Mouse (Mus musculus): ENCODE results near the gene Arhgap27.
A peak's percentile ranks its signal among the peaks of the same experiment; 100 is the strongest.

The Arhgap27 gene

DNA sequence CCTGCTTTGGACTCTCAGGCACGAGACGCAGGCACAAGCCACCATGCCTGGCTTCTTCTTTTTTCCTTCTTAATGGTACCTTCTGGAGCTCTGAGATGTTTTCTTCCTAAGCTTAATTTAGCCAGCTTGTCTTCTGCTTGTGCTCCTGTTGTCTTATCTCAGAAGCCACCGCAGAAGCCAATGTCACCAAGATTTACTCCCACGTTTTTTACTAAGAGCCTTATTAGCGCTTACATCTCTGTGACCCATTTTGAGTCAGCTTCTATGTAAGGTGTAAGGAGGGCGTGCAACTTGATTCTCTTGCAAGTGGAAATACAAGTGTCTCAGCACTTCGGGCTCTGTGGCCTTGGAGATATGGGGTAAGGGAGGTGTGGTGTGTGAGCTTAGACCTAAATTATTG, 18.0 kb upstream of the Arhgap27 start:
- no peak for DNase-seq (ENCODE audit: low spot score)

DNA sequence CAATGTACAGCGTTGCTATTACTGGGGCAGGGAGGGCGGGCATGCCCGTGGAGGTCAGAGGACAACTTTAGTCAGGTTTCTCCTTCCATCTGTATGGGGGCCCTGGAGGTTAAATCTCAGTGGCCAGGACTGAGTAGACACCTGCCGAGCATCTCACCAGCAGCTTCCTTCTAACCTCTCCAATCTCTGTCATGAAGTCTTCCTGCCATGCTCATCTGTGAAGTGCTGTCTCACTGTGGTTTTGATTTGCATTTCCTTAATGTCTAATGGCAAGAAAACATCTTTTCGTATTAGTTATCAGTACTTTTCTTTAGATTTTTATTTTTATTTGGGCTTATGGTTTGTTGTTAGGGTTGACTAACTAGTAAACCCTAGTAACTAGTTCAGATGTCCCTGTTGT, 17.0 kb upstream of the Arhgap27 start:
- no peak for DNase-seq (ENCODE audit: low spot score)

DNA sequence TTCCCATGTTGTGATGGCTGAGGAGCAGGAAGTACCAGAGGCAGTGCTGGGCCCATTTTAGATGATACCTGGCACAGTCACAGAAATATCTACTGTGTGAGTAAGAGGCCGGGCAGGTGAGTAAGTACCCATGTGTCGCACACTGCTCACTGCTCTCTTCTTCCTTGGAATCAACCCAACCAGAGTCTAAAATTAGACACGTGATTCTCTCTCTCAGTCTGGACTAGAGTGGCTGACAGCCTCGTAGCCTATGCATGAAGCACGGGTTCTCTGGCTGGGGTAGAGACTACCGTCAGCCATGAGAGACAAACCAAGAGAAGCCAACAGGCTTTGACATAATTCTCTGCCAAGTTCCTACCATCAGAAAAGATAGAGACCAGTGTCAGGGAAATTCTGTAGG, 14.8 kb upstream of the Arhgap27 start:
- DNase-seq (ENCODE audit: low spot score), result no peak

DNA sequence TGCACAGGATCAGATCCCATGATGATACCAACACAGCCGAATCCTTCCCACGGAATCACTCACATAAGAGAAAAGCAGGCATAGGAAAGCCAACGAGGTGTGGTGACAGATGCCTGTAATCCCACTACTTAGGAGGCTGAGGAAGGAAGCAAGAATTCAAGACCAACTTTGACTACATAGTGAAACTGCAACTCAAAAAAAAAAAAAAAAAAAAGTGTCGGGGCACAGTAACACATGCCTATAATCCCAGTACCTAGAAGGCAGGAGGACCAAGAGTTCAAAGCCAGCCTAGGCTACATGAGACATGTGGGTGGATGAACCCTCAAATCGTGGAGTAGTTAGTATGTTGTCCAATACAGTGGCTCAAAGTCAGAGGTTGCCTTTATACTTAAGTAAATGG, 12.3 kb upstream of the Arhgap27 start:
- no peak for DNase-seq (ENCODE audit: low spot score)

DNA sequence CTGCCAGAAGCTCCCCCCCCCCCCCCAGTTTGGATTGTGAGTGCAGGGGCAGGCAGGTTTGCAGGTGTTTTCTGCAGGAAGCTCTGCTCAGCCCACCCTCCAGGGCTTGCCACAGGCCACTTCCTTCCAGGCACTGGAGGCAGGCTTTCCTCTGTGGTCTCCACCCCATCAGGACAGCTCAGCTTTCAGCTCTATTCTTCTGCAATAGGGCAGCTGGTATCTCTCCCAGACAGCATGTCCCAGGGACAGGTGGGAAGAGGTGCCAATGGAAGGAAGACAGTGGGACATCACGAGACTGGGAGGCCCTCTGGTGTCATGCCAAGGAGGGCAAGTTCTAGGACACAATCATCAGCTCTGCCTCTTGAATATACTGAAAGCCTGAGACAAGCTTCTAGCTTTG, 11.8 kb upstream of the Arhgap27 start:
- no peak for DNase-seq (ENCODE audit: low spot score)

DNA sequence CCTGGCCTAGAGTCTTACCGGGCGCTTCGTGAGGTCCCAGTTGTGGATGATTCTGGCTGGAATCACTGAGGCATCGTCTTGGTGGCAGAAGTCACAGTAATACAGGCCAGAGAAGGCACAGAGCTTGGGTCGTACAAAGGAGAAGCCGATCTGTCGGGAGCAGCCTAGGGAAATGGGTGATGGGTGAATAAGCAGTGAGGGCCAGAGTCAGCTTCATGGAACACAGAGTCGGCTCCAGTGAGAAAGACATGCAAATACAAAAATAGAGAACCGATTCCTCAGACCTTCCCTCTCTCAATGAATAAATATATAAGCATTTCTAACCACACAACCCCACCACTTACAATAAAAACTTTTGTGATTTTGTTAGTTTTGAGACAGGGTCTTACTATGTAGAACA, 10.4 kb upstream of the Arhgap27 start:
- no peak for DNase-seq (ENCODE audit: low spot score)

DNA sequence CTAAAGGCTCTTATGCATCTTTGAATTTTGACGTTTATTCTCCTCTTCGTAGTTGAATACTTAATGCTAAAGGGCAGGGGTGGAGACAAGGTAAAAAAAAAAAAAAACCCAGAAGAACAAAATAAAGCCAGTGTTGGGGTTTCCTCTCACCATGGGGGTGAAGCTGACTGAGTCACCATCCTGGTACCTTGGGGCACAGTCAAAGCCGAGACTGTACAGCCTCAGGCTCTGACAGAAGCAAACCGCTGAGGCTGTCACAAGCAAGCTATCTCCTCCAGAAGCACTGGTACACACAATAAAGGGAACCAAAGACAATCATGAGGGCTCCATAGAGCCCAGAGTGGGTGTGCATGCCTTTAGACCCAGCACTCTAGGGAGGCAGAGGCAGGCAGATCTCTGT, 9.1 kb upstream of the Arhgap27 start:
- DNase-seq (ENCODE audit: low spot score), result no peak

DNA sequence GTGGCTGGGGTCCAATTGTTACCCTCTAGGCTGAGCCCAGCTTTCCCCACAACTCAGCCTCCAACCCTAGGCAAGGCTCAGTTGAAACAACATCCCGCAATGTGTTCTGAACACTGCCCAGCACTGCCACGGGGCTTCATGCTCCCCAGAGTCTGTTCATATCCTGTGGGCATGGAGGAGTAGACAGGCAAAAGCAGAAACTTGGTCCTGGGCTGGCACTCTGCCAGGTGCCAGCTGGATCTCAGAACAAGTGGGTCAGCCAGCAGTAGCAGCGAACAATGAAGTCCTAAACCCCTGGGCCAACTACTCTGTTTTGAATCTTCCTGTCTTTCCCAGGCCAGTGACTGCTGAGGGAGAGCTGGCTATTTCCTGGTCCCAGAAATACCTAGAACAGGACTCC, 8.6 kb upstream of the Arhgap27 start:
- no peak for DNase-seq (ENCODE audit: low spot score)

DNA sequence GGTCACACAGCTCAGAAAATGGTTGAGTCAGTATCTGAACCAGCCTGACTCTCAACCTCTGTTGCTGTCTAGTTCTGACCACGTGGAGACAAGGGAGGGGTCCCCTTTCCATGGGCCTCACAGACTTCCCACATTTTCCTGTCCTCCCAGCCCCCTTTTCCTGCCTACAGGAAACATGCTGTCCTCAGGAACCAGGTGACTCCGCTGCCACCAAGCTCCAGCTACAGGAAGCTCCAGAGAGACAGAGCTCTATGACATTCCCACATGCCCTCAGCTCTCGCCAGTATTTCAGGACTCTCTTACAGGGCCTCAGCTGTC, 7.7 kb upstream of the Arhgap27 start:
- no peak for DNase-seq (ENCODE audit: low spot score)

DNA sequence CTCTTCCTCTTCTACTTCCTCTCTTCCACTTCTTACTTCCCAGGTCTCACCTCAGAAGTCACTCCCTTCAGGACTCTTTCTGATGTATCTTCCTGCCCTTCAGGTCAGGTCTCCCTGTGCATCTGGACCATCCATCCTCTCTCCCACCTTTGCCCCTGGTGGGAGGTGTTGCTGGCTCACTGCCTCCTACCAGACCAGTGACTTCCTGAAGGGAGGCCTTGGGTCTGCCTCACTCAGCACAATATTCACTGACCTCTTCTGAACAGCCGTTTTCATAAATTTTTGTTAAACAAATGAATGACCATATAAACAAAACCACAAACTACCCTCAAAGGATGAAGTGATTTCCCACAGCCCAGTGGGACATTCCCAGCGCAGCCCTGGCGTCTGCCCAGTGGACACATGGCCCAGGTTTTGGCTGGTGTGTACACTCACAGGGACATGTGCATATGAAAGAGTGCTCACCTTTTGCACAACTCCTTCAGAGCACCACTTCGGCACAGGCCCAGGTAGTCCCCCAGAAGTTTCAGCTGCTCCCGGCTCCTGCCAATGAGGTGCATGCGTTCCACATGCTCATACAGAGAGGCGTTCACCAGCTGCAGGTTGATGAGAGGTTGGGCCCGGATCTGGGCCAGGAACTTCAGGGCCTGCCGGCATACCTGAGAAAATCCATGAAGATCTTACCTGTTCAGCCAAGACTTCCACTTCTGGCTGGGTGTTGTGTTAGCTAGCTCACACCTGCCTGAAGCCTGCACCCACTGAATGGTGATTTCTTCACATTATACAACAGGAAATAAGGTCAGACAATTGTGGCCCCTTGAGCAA, 7.1 kb upstream of the Arhgap27 start:
- DNase-seq (ENCODE audit: low spot score), result no peak

DNA sequence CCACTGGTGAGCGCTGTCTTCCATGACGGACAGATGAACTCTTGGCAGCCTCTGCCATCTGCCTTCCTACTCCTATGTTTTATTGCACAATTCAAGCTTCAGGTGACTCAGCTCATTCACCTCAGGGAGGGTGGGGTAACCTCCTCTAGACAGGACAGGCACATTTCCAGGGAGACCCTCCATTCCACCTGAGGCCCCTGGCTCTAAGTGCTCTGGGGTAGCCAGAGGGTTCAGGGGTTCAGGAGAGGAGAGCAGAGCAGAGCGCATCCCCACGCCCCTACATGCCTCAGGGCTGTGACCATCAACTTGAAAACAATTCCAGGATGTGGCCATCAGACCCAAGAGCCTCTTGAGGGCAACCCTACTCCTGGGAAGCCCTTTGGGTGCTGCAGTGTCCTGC, 2.0 kb upstream of the Arhgap27 start:
- DNase-seq (ENCODE audit: low spot score), result no peak

DNA sequence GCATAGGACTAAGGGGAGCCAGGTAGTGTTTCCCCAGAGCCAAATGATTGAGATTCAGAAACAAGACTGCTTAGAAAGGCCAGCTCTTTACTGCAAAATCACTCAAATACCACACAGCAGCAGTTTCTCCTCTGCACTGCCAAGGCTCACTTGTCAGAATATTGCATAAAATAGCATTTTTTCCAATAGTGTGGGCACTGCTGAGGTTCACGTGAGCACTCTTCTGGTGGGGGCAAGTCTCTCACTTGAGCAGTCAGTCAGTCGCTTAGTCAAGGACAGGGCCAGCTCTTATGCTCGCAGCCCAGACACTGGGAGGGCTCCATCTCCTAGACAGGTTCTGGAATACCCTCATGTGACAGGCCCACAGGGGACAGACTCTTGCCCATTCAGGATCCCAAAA, 1.5 kb upstream of the Arhgap27 start:
- DNase-seq (ENCODE audit: low spot score), result no peak

DNA sequence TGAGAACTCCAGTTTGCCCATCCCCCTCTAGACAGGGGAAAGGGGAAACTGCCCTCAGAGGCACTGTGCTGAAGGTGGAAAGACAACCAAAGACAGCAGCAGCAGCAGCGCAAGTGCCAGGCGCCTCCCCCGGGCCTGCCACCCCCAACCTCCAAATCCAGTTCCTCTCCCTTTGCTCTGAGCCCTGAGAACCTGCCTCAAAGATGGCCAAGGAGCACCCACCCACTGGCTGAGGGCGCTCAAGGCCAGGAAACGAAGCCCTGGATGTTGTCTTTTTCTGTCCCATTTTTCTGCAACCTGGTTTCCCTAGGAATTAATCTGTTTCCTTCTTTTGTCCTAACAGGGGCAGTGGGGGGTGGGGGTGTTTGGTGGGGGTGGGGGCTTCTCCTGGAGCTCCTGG, 843 bp upstream of the Arhgap27 start:
- no peak for DNase-seq (ENCODE audit: low spot score)

DNA sequence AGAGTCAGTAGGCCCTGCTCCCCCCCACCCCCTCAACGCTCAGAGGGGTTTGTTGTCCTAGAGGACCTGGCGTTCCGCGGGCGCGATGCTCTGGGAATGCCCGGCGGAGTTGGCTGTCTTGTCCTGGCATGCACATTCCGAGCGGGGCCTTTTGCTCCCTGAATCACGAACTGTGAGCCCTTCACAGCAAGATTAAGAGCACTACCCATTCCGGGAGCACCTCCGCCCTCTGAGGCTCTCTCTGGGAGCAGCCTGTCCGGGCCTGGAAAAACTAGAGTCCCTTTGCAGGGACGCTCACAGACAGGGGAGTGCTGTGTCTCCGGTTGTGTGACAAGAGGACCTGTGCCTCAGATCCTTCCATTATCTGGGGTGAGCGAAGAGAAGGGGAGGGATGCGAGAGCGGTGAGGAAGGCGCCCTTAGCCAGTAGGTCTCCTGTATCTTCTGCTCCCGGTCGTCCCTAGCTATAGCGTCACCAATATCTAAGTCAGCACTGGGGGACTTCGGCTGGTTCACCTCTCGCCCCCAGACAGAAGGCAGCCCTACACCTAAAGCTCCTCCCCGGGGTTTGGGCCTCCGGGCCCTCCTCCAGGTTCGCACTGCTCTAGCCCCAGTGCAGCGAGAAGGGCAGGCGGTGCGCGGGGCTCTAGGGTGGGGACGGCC, 841 bp downstream of the Arhgap27 start:
- no peak for DNase-seq (ENCODE audit: low spot score)

DNA sequence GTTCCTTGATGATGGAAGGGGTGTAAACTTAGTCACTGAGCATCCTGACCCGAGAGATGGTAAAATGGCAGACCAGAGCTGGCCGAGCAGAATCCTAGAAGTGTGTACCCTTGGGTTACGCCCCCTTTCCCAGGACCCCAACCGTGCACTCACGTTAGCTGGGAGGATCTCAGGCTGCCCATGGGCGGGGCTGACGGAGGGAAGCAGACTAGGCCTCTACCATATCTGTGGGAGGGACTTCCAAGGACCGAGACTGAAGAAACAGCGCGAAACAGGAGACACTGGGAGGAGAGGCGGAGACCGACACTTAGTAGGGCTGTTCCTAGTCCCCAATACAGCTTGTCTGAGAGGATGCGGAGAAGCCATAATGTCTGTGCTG, 1.4 kb downstream of the Arhgap27 start:
- DNase-seq (ENCODE audit: low spot score), result no peak

DNA sequence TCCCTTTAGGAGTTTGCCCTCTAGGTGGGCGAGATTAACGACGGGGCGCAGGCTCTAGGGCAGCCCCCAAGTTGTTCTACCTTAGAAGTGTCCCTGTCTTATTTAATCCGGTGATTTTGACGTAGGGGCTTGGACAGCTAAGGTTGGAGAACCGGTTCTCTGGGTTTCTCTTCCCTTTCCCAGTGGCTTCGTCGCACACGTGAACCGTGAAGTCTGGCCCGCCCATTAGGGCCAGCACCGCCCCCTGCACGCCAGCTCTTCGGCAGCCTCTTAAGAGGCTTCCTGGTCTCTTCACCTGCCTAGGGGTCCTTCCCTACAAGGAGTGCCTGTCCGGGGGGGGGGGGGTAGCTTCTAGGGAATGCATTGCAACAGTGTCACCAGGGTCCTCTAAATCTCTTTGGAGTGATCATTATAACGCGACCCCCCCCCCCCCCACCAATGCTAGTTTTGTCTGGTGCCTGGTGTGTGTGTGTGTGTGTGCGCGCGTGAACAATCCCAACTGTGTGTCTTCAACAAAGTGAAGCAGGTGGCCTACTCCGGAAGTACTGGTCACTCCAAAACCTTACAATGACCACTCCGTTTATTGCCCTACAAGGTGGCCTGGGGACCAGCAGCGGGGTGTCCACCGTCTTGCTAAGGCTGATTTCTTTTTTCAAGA, 2.0 kb downstream of the Arhgap27 start:
- no peak for DNase-seq (ENCODE audit: low spot score)

DNA sequence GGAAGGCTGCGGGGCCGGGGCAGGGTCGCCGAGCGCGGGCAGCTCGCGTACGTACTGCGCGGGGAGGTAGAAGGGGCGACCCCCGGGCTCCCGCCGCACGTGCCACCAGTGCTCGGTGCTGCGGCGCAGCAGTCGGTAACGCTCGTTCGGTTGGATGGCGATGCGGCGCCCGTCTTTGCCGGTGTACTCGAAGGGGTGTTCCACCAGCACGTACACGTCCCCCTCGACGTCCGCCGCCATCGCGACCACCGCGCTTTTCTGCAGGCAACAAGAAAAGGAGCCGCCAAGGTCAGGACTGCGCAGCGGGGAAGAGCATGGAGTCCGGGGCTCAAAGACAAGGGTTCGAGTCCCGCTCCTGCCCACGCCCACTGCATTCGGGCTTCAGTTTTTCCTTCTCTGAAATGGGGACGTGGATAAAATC, 2.8 kb downstream of the Arhgap27 start:
- DNase-seq (ENCODE audit: low spot score), result no peak

DNA sequence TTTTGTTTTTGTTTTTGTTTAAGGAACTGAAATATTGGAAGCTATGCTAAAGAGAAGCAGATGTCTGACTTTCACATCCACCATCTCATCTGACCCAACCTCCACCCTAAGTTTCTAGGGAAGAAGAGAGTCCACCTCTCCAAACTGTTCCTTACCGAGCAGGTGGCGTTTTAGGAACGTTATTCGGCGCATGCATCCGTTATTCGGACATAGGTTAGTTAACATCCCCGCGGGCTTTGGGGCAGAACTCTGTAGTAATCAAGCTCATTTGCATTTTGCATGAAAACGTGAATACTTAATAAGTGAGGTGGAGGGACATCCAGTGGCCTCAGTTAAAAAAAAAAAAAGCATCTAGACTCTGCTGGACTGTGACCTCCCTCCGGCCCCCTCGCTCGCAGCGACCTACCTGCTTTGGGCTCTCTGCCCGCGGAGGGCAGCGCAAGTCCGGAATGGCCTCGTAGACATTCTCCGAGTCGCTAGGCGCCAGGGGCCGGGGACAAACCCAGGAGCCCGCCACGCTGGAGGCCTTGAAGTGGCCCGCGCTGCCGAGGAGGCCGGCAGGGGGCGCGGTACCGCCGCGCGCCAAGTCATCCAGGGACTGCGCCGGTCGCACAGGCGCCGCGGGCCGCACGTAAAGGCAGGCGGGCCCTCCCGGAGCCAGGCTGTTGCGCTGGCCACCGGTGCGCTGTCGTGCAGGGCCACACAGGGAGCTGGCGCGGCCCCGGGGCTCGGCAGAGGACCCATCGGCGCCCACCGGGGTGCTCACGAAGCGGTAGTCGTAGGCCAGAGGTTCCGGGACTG, 3.5 kb downstream of the Arhgap27 start:
- DNase-seq (ENCODE audit: low spot score), result peak; percentile 71

DNA sequence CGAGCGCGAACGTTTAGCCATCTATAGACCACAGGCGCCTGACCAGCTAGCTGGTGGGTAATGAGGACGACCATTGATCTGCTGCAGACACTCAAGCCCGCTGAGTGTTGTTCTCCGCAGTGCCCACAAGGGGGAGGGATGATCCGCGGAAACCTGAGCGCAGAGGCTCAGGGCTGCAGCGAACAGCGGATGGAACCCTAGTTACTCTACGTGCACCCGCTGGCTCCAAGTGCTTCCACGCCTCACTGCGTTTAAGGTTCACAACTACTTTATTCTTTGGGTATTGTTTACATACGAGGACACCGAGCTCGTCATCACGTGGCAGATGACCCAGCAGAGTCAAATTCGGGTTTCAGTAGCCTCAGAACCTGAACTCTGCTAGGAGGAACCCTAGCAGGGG, 4.4 kb downstream of the Arhgap27 start:
- peak; percentile 52 for DNase-seq (ENCODE audit: low spot score)

DNA sequence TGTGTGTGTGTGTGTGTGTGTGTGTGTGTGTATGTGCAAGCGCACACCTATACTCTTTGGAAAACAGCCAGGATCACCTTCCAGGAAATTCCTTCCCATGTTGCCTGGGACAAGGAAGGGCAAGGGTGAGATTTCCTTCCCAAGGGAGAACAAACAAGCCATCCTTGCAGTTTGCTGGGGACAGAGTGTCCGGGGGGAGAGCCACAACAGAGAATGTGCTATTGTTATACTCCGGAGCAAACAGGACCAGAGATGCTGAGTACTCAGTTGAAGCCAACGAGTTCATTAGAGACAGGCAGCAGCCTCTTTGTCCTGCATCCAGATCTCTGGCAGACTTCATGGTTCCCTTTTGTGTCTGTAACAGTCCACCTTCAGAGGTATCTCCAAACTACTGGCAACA, 5.2 kb downstream of the Arhgap27 start:
- DNase-seq (ENCODE audit: low spot score), result no peak

DNA sequence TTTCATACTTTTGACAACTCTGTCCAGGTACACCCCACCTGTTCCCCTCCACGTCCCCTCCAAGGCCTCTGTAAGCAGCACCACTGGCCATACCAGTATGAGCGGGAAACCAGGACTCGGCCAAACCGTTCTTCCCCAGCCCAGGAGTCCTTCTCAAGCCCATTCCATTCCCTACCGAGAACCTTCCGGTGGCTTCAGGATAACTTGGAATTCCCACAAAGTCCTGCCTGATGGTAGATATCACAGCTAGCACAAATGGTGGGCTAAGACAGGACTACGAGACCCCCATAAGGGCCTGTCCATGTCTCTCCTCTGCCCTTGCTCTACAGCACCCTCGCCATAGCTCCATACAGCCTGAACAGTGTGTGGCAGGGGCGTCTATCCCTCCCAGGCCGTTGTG, 5.8 kb downstream of the Arhgap27 start:
- DNase-seq (ENCODE audit: low spot score), result no peak

DNA sequence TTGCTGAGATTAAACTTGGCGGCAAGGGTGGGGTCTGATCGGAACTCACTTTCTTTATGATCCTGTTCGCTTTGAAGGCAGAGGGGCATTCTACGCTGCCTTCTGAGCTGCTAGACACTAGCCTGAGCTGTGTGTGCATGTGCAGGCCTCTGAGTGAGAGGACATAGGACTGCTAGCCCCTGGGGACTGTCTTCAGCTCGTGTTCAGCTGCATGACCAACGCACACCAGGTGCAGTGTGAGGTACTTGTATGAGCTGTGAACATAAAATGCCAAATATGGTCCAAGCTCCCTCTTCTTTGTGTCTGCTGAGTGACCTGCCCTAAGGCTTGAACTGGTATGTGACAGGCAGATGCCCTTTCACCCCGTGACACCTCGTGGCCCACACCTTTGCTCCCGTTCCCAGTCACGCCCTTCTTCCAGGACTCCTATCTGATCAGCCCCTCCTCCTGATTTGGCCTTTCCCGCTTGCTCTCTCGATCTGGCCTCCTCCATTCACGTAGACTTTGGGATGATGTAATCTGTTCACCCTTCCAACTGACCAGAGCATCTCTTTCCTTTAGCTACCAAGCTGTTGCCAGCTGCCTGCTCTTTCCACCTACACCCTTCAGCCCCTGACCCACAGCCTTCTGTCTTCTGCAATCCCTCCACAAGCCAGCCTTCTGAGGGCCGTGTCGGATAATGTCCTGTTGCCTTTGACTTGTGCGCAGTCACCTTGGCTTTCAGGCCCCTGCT, 6.4 kb downstream of the Arhgap27 start:
- DNase-seq (ENCODE audit: low spot score), result no peak
